Mouse (Mus musculus) lung, postnatal 0 days (tissue): ENCODE data around the gene Scgb3a1.

Source experiments
- CTCF ChIP-seq: IDR thresholded peaks from 2 replicates; pipeline ENCODE4 v1.5.1; 2016; ENCODE audit warnings: antibody characterized with exemption, mild to moderate bottlenecking
- EP300 ChIP-seq: IDR thresholded peaks from 2 replicates; pipeline ENCODE4 v1.6.1; 2016; ENCODE audit warnings: antibody characterized with exemption, mild to moderate bottlenecking, control low read depth

GRCm38 (mm10) chr11:49645677-49646076 lies 17.7 kb upstream of the Scgb3a1 start:
- TF ChIP-seq EP300 (no peak), CTCF (no peak)
